Mouse (Mus musculus) erythroblast, embryonic 14.5 days (primary cell): ENCODE results near the gene Zdhhc20.

ENCODE experiments used
- GATA1 ChIP-seq: IDR thresholded peaks from 2 replicates; pipeline ENCODE4 v1.6.1; 2012; ENCODE audit warnings: low read length, inconsistent platforms, mixed read lengths
- TAL1 ChIP-seq: IDR thresholded peaks from 3 replicates; pipeline ENCODE4 v1.6.1; 2012; ENCODE audit warnings: low read length, inconsistent platforms, mixed read lengths

DNA sequence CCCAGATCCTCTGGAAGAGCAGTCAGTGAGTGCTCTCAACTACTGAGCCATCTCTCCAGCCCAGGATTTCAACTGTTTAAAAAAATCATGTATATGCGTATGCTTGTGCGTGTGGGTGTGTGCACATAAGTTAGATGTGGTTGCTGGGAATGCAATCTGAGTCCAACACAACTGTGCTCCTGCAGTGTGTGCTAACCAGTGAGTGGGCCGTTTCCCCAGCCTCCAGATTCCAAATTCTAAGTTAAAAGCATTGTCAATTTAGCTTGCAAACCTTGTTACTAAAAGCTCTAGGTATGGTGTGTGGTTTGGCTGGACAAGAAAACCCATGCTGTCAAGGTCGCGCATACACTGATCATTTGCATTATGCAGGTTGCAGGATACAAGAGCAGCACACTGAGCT lies 78.2 kb downstream of the Zdhhc20 start:
- TF ChIP-seq GATA1 (no peak), TAL1 (no peak)
